10 mouse cellular contexts compared by ENCODE assay signal in genomic region chr2:71019277-71019676, GRCm38 (mm10). TPM values are rescaled to one million over a fixed set of nuclear protein-coding genes. Genes with fewer than 3 reads are reported as not detected.
DNase-seq lines count a peak whose midpoint lies in the region; ATAC-seq and TF ChIP-seq lines count a peak whose summit lies in the region.
"Had no signal": no experiment of that assay in that cellular context is flagged by ENCODE, and none has a peak within 500 bp of the region (broad histone marks: within the 10 kb centered on the region; RNA-seq: fewer than 3 reads in every experiment).

No protein-coding gene starts in this region.

- no peaks in the 10 kb centered on the region for H3K27me3 ChIP-seq in midbrain, embryonic 14.5 days (ENCODE audit: control insufficient read depth, insufficient read depth, low read length)
- H3K27me3 ChIP-seq in midbrain, embryonic 10.5 days (ENCODE audit: low read depth, poor library complexity, severe bottlenecking) = no peaks in the 10 kb centered on the region
- H3K27me3 ChIP-seq in heart, embryonic 15.5 days = no peaks in the 10 kb centered on the region
- H3K27me3 ChIP-seq in midbrain, postnatal 0 days (ENCODE audit: insufficient read depth, low read length) = no peaks in the 10 kb centered on the region
- H3K27me3 ChIP-seq: liver, embryonic 13.5 days had no signal

- H3K36me3 ChIP-seq in midbrain, embryonic 14.5 days (ENCODE audit: control insufficient read depth, insufficient read depth, low read length) = no peaks in the 10 kb centered on the region
- H3K36me3 ChIP-seq in midbrain, embryonic 10.5 days = no peaks in the 10 kb centered on the region
- H3K36me3 ChIP-seq in heart, embryonic 15.5 days = no peaks in the 10 kb centered on the region
- no peaks in the 10 kb centered on the region for H3K36me3 ChIP-seq in midbrain, postnatal 0 days (ENCODE audit: insufficient read depth, low read length)

- 53% methylated on average over 9 of the region's 9 CpGs for WGBS in midbrain, embryonic 14.5 days
- WGBS in midbrain, embryonic 10.5 days = 74% methylated on average over 9 of the region's 9 CpGs
- 39% methylated on average over 9 of the region's 9 CpGs for WGBS in heart, embryonic 15.5 days
- 60% methylated on average over 9 of the region's 9 CpGs for WGBS in midbrain, postnatal 0 days

- H3K9me3 ChIP-seq in midbrain, embryonic 14.5 days (ENCODE audit: control insufficient read depth, low read length) = no peaks in the 10 kb centered on the region
- H3K9me3 ChIP-seq in midbrain, embryonic 10.5 days (replicated peaks) = no peaks in the 10 kb centered on the region
- H3K9me3 ChIP-seq in heart, embryonic 15.5 days (replicated peaks) = no peaks in the 10 kb centered on the region
- no peaks in the 10 kb centered on the region for H3K9me3 ChIP-seq in midbrain, postnatal 0 days (ENCODE audit: low read length)
- H3K9me3 ChIP-seq: liver, embryonic 13.5 days had no signal

- H3K4me1 ChIP-seq in midbrain, embryonic 14.5 days (ENCODE audit: control insufficient read depth, insufficient read depth, low read length) = peaks cover 8% of the 10 kb centered on the region
- H3K4me1 ChIP-seq in midbrain, embryonic 10.5 days = peaks cover 11% of the 10 kb centered on the region
- peaks cover 14% of the 10 kb centered on the region for H3K4me1 ChIP-seq in heart, embryonic 15.5 days (replicated peaks)
- no peaks in the 10 kb centered on the region; the same call in 1 of the 2 replicates for H3K4me1 ChIP-seq in midbrain, postnatal 0 days (ENCODE audit: insufficient read depth, low read length)

- DNase-seq in gastrocnemius, postnatal 14 days = peak; percentile 33
- no peak for DNase-seq in gastrocnemius, adult 8-10 months (ENCODE audit: low spot score in 2 of 2)
- peak; percentile 57 for DNase-seq in midbrain, embryonic 14.5 days
- no peak for DNase-seq in midbrain, embryonic 10.5 days (ENCODE audit: low spot score)
- DNase-seq in midbrain, postnatal 0 days (ENCODE audit: low spot score) = peak; percentile 75
- DNase-seq in adrenal gland, postnatal 14 days = no peak
- DNase-seq in thymus, postnatal 36 days = no peak
- DNase-seq: liver, embryonic 13.5 days had no signal

- intact Hi-C loops in gastrocnemius, postnatal 14 days (cut with DNase I; ENCODE audit: low total_unique reads) = no loop called here

- H3K4me3 ChIP-seq in midbrain, embryonic 14.5 days (replicated peaks; ENCODE audit: low read depth, low read length) = no peak overlapping the region
- no peak overlapping the region for H3K4me3 ChIP-seq in midbrain, embryonic 10.5 days
- no peak overlapping the region for H3K4me3 ChIP-seq in heart, embryonic 15.5 days
- no peak overlapping the region for H3K4me3 ChIP-seq in midbrain, postnatal 0 days (ENCODE audit: low read depth, low read length)
- H3K4me3 ChIP-seq: liver, embryonic 13.5 days had no signal

- TF ChIP-seq CTCF in midbrain, postnatal 0 days (IDR thresholded peaks at IDR 0.05) = no peak

- no peak overlapping the region for H3K4me2 ChIP-seq in midbrain, embryonic 14.5 days (ENCODE audit: low read length)
- H3K4me2 ChIP-seq in heart, embryonic 15.5 days = 0 out of 2 replicates have a peak overlapping the region, but pooled peaks have one; percentile 23
- H3K4me2 ChIP-seq in midbrain, postnatal 0 days (ENCODE audit: low read depth, low read length, poor library complexity, severe bottlenecking) = no peak overlapping the region
- H3K4me2 ChIP-seq: liver, embryonic 13.5 days had no signal

- no peak for ATAC-seq in midbrain, embryonic 14.5 days (ENCODE audit: low FRiP score, low TSS enrichment)
- ATAC-seq in heart, embryonic 15.5 days (replicated peaks; ENCODE audit: insufficient number of reproducible peaks, insufficient read depth, low FRiP score, low read depth) = no peak; the same call in 1 of the 2 replicates
- no peak for ATAC-seq in midbrain, postnatal 0 days (ENCODE audit: low FRiP score)
- ATAC-seq: intestine, postnatal 0 days had no signal

- H3K27ac ChIP-seq in midbrain, embryonic 14.5 days (replicated peaks; ENCODE audit: low read depth, low read length) = peak overlapping the region; percentile 62; the same call in 1 of the 2 replicates
- H3K27ac ChIP-seq in midbrain, embryonic 10.5 days (replicated peaks) = no peak overlapping the region
- H3K27ac ChIP-seq in heart, embryonic 15.5 days = peak overlapping the region; percentile 81
- no peak overlapping the region for H3K27ac ChIP-seq in midbrain, postnatal 0 days (ENCODE audit: low read depth, low read length)
- H3K27ac ChIP-seq: liver, embryonic 13.5 days had no signal

- H3K9ac ChIP-seq in midbrain, embryonic 14.5 days (replicated peaks; ENCODE audit: low read length) = no peak overlapping the region
- H3K9ac ChIP-seq in heart, embryonic 15.5 days = peak overlapping the region; percentile 28; the same call in 1 of the 2 replicates
- no peak overlapping the region for H3K9ac ChIP-seq in midbrain, postnatal 0 days (replicated peaks; ENCODE audit: low read length, poor library complexity, severe bottlenecking)
- H3K9ac ChIP-seq: liver, embryonic 13.5 days had no signal

RNA-seq across cellular contexts. Expression of gene Dcaf17, which starts 35.9 kb away (rescaled TPM):
- total RNA-seq in gastrocnemius, postnatal 14 days (2021) = 1 to 10 TPM; 4.4 to 5.0 TPM
- total RNA-seq in gastrocnemius, adult 8-10 months (2022) = 1 to 10 TPM; 2.9 to 3.7 (median 3.6) TPM
- polyA plus RNA-seq in midbrain, embryonic 14.5 days (2014; fragmentation: Nextera tagmentation; extraction: Ambion mirVana) = 28.7 and 33.3 TPM in 2 replicates
- 43.3 and 46.2 TPM in 2 replicates for polyA plus RNA-seq in midbrain, embryonic 10.5 days (2016; fragmentation: Nextera tagmentation; extraction: Ambion mirVana)
- polyA plus RNA-seq in heart, embryonic 15.5 days (2015; fragmentation: Nextera tagmentation; extraction: Ambion mirVana) = 18.5 and 20.0 TPM in 2 replicates
- 10.6 and 18.1 TPM in 2 replicates for total RNA-seq in midbrain, postnatal 0 days (2014; rRNA removed)
- 19.9 and 23.6 TPM in 2 replicates for polyA plus RNA-seq in midbrain, postnatal 0 days (2015; fragmentation: Nextera tagmentation; extraction: Ambion mirVana)
- total RNA-seq in adrenal gland, postnatal 14 days (2021) = 15.6 and 15.7 TPM in 2 replicates

RNA-seq across cellular contexts. Expression of gene Mettl8, which starts 36.1 kb away (rescaled TPM):
- total RNA-seq in gastrocnemius, postnatal 14 days (2021) = 1 to 10 TPM; 5.6 to 6.0 TPM
- 1 to 10 TPM; 4.8 to 6.1 (median 5.4) TPM for total RNA-seq in gastrocnemius, adult 8-10 months (2022)
- 9.6 and 13.8 TPM in 2 replicates for polyA plus RNA-seq in midbrain, embryonic 14.5 days (2014; fragmentation: Nextera tagmentation; extraction: Ambion mirVana)
- 20.6 and 21.6 TPM in 2 replicates for polyA plus RNA-seq in midbrain, embryonic 10.5 days (2016; fragmentation: Nextera tagmentation; extraction: Ambion mirVana)
- 9.2 and 13.2 TPM in 2 replicates for polyA plus RNA-seq in heart, embryonic 15.5 days (2015; fragmentation: Nextera tagmentation; extraction: Ambion mirVana)
- total RNA-seq in midbrain, postnatal 0 days (2014; rRNA removed) = 7.7 TPM in 2 replicates
- 5.3 and 6.0 TPM in 2 replicates for polyA plus RNA-seq in midbrain, postnatal 0 days (2015; fragmentation: Nextera tagmentation; extraction: Ambion mirVana)
- 11.6 and 13.0 TPM in 2 replicates for total RNA-seq in adrenal gland, postnatal 14 days (2021)

Comparison
In these comparisons a context has a peak if more than half of its experiments do, and no peak if none do; other contexts are left out.
1. DNase-seq: peak in gastrocnemius, postnatal 14 days (single experiment), midbrain, embryonic 14.5 days (single experiment) and midbrain, postnatal 0 days (single experiment); none in gastrocnemius, adult 8-10 months (0 of 2), midbrain, embryonic 10.5 days (single experiment), adrenal gland, postnatal 14 days (single experiment) and thymus, postnatal 36 days (0 of 2).
2. H3K27ac ChIP-seq: peak in midbrain, embryonic 14.5 days (single experiment) and heart, embryonic 15.5 days (single experiment); none in midbrain, embryonic 10.5 days (single experiment) and midbrain, postnatal 0 days (single experiment).